Mouse (Mus musculus): ENCODE data around the gene Rrad. TPM values are rescaled to one million over a fixed set of nuclear protein-coding genes. Genes with fewer than 3 reads are reported as not detected.

Gene Rrad
- polyA plus RNA-seq, 1 experiment from 2014 or later = 14.5 TPM

- 92% methylated on average over 6 of the region's 6 CpGs for WGBS
- Histone ChIP-seq H3K9me3 (ENCODE audit: control insufficient read depth, low read length) (no peaks in the 10 kb centered on the region), H3K36me3 (ENCODE audit: control insufficient read depth, insufficient read depth, low read length) (peaks cover 11% of the 10 kb centered on the region; the same call in 1 of the 2 replicates), H3K4me2 (replicated peaks; ENCODE audit: low read depth, low read length) (no peak overlapping the region), H3K9ac (ENCODE audit: low read depth, low read length) (no peak overlapping the region), H3K4me1 (ENCODE audit: control insufficient read depth, insufficient read depth, low read length) (peaks cover 15% of the 10 kb centered on the region), H3K27ac (ENCODE audit: low read depth, low read length) (no peak overlapping the region), H3K27me3 (ENCODE audit: control insufficient read depth, insufficient read depth, low read length) (no peaks in the 10 kb centered on the region), H3K4me3 (ENCODE audit: low read length) (no peak overlapping the region)
- no peak for ATAC-seq (ENCODE audit: low FRiP score, low TSS enrichment)
Observed at GRCm38 (mm10) chr8:104638010-104638409, 6.9 kb upstream of the Rrad start.

- H3K36me3 ChIP-seq (ENCODE audit: control insufficient read depth, insufficient read depth, low read length) = peaks cover 11% of the 10 kb centered on the region; the same call in 1 of the 2 replicates
- H3K4me3 ChIP-seq (ENCODE audit: low read length) = no peak overlapping the region
- H3K4me1 ChIP-seq (ENCODE audit: control insufficient read depth, insufficient read depth, low read length) = peaks cover 18% of the 10 kb centered on the region
- H3K9ac ChIP-seq (ENCODE audit: low read depth, low read length) = no peak overlapping the region
- no peak for ATAC-seq (ENCODE audit: low FRiP score, low TSS enrichment)
- no peaks in the 10 kb centered on the region for H3K9me3 ChIP-seq (ENCODE audit: control insufficient read depth, low read length)
- no peaks in the 10 kb centered on the region; the same call in 1 of the 2 replicates for H3K27me3 ChIP-seq (ENCODE audit: control insufficient read depth, insufficient read depth, low read length)
- WGBS = 88% methylated on average over 3 of the region's 3 CpGs
- no peak overlapping the region for H3K27ac ChIP-seq (ENCODE audit: low read depth, low read length)
- H3K4me2 ChIP-seq (replicated peaks; ENCODE audit: low read depth, low read length) = no peak overlapping the region
Observed at GRCm38 (mm10) chr8:104635004-104635710, 4.0 kb upstream of the Rrad start.

DNA sequence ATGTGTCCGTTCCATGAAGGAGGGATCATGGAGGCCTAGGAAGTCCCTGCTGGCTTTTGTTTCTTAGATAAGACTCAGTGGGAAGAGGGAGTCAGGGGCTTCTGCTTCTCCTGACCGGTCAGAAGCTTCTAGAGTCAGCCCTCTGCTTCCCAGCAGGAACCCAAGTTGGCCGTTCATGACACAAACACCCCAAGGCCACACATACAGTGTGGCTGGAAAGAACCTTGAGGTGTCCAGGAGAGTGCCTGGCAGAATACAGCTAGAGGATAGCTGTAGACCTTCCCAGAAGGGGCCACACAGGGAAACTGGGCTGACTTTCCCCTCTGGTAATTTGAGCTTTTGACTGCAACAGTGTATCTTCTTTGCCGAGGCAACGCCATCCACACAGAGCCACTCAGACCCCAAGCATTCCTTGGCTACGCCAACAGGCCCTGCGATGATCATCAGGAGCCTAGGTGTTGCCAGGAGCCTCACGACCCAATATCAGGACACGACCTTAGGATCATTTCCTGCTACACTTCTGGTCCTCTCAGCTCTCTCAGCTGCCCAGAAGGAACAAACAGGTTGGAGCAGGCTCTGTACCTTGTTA lies 2.1 kb upstream of the Rrad start:
- peaks cover 5% of the 10 kb centered on the region for H3K27me3 ChIP-seq (ENCODE audit: control insufficient read depth, insufficient read depth, low read length)
- WGBS = 47% methylated on average over 9 of the region's 9 CpGs
- no peak overlapping the region for H3K9ac ChIP-seq (ENCODE audit: low read depth, low read length)
- no peaks in the 10 kb centered on the region for H3K9me3 ChIP-seq (ENCODE audit: control insufficient read depth, low read length)
- H3K4me2 ChIP-seq (replicated peaks; ENCODE audit: low read depth, low read length) = no peak overlapping the region
- H3K36me3 ChIP-seq (ENCODE audit: control insufficient read depth, insufficient read depth, low read length) = no peaks in the 10 kb centered on the region; the same call in 1 of the 2 replicates
- H3K4me3 ChIP-seq (ENCODE audit: low read length) = no peak overlapping the region
- no peak overlapping the region for H3K27ac ChIP-seq (ENCODE audit: low read depth, low read length)
- no peak for ATAC-seq (ENCODE audit: low FRiP score, low TSS enrichment)
- peaks cover 17% of the 10 kb centered on the region for H3K4me1 ChIP-seq (ENCODE audit: control insufficient read depth, insufficient read depth, low read length)

GRCm38 (mm10) chr8:104632486-104632885 lies 1.4 kb upstream of the Rrad start:
- H3K36me3 ChIP-seq (ENCODE audit: control insufficient read depth, insufficient read depth, low read length) = no peaks in the 10 kb centered on the region; the same call in 1 of the 2 replicates
- H3K27ac ChIP-seq (ENCODE audit: low read depth, low read length) = no peak overlapping the region
- no peak for ATAC-seq (ENCODE audit: low FRiP score, low TSS enrichment)
- 69% methylated on average over 6 of the region's 6 CpGs for WGBS
- no peak overlapping the region for H3K9ac ChIP-seq (ENCODE audit: low read depth, low read length)
- H3K4me3 ChIP-seq (ENCODE audit: low read length) = no peak overlapping the region
- H3K4me1 ChIP-seq (ENCODE audit: control insufficient read depth, insufficient read depth, low read length) = peaks cover 17% of the 10 kb centered on the region
- no peaks in the 10 kb centered on the region for H3K9me3 ChIP-seq (ENCODE audit: control insufficient read depth, low read length)
- H3K4me2 ChIP-seq (replicated peaks; ENCODE audit: low read depth, low read length) = no peak overlapping the region
- peaks cover 5% of the 10 kb centered on the region for H3K27me3 ChIP-seq (ENCODE audit: control insufficient read depth, insufficient read depth, low read length)

GRCm38 (mm10) chr8:104631975-104632374 lies 848 bp upstream of the Rrad start:
- 25% methylated on average over 5 of the region's 5 CpGs for WGBS
- Histone ChIP-seq H3K27me3 (ENCODE audit: control insufficient read depth, insufficient read depth, low read length) (peaks cover 5% of the 10 kb centered on the region), H3K4me1 (ENCODE audit: control insufficient read depth, insufficient read depth, low read length) (peaks cover 17% of the 10 kb centered on the region), H3K4me3 (ENCODE audit: low read length) (no peak overlapping the region), H3K9ac (ENCODE audit: low read depth, low read length) (no peak overlapping the region; the same call in 1 of the 2 replicates), H3K4me2 (replicated peaks; ENCODE audit: low read depth, low read length) (0 out of 2 replicates have a peak overlapping the region, but pooled peaks have one; percentile 61), H3K9me3 (ENCODE audit: control insufficient read depth, low read length) (no peaks in the 10 kb centered on the region), H3K27ac (ENCODE audit: low read depth, low read length) (no peak overlapping the region), H3K36me3 (ENCODE audit: control insufficient read depth, insufficient read depth, low read length) (no peaks in the 10 kb centered on the region; the same call in 1 of the 2 replicates)
- ATAC-seq (ENCODE audit: low FRiP score, low TSS enrichment) = no peak

DNA sequence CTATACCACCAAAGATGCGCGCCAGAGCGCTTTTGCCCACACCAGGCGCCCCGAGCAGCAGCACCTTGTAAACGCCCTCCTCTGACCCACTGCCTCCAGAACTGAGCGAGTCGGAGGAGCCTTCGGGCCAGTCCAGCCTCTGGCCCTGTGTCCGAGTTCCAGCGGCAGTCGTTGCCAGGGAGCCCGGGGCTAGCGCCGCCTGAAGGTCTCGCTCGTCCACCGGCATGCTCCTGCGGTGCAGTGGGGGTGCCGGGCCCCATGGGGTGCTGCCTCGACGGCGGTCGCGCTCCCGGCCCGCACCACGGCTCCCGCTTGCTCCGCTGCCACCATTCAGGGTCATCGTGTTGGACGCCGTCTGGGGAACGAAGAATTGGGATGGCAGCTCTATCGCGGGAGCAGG lies 553 bp downstream of the Rrad start:
- Histone ChIP-seq H3K9ac (ENCODE audit: low read depth, low read length) (peak overlapping the region; percentile 35; the same call in 1 of the 2 replicates), H3K36me3 (ENCODE audit: control insufficient read depth, insufficient read depth, low read length) (no peaks in the 10 kb centered on the region; the same call in 1 of the 2 replicates), H3K4me3 (ENCODE audit: low read length) (peak overlapping the region; percentile 41), H3K27me3 (ENCODE audit: control insufficient read depth, insufficient read depth, low read length) (peaks cover 5% of the 10 kb centered on the region), H3K9me3 (ENCODE audit: control insufficient read depth, low read length) (no peaks in the 10 kb centered on the region), H3K4me2 (replicated peaks; ENCODE audit: low read depth, low read length) (peak overlapping the region; percentile 61), H3K4me1 (ENCODE audit: control insufficient read depth, insufficient read depth, low read length) (peaks cover 19% of the 10 kb centered on the region), H3K27ac (ENCODE audit: low read depth, low read length) (no peak overlapping the region)
- peak; percentile 28; the same call in 1 of the 2 replicates for ATAC-seq (ENCODE audit: low FRiP score, low TSS enrichment)
- 1% methylated on average over 33 of the region's 36 CpGs for WGBS

- no peak overlapping the region for H3K9ac ChIP-seq (ENCODE audit: low read depth, low read length)
- H3K9me3 ChIP-seq (ENCODE audit: control insufficient read depth, low read length) = no peaks in the 10 kb centered on the region
- no peak for ATAC-seq (ENCODE audit: low FRiP score, low TSS enrichment)
Observed at GRCm38 (mm10) chr8:104630111-104630479, 1.0 kb downstream of the Rrad start.

DNA sequence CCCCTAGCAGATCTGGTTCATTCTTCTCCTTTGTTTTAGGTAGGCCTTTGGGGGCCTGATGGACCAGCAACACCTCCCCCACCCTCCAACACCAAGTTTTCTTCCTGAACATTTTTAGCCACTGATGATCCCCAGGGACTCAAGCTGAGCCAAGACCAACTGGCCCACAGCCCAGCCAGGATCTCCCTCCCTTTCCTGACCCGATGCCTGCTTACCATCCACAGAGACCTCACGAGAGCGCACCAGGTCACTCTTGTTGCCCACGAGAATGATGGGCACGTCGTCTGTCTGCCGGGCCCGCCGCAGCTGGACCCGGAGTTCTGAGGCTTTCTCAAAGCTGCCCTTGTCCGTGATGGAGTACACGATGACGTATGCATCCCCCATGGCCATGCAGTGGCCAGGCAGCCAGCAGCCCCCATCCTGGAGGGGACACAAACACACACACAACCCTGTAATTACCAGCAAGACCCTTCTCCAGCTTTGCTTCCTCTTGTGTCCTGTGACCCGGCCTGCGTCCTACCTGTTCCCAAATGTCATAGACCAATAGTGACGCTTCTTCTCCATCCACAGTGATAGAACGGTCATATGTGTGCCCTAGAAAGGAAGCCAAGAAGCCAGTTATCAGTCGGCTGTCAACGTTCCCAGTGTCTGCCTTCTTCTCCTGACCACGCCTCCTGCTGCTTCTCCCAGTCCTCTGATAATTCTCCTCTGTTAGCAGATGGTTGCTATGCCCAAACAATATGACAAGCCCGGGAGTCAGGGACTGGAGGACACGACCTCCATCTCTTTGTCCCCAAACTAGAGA lies 1.6 kb downstream of the Rrad start:
- ATAC-seq (ENCODE audit: low FRiP score, low TSS enrichment) = no peak
- Histone ChIP-seq H3K4me2 (replicated peaks; ENCODE audit: low read depth, low read length) (peak overlapping the region; percentile 2; the same call in 1 of the 2 replicates), H3K36me3 (ENCODE audit: control insufficient read depth, insufficient read depth, low read length) (no peaks in the 10 kb centered on the region), H3K27me3 (ENCODE audit: control insufficient read depth, insufficient read depth, low read length) (peaks cover 5% of the 10 kb centered on the region), H3K9me3 (ENCODE audit: control insufficient read depth, low read length) (no peaks in the 10 kb centered on the region), H3K4me3 (ENCODE audit: low read length) (no peak overlapping the region), H3K27ac (ENCODE audit: low read depth, low read length) (no peak overlapping the region), H3K9ac (ENCODE audit: low read depth, low read length) (no peak overlapping the region), H3K4me1 (ENCODE audit: control insufficient read depth, insufficient read depth, low read length) (peaks cover 19% of the 10 kb centered on the region)
- 76% methylated on average over 22 of the region's 22 CpGs for WGBS

More at GRCm38 (mm10) chr8:104630111-104630479, 1.0 kb downstream of the Rrad start:
- Histone ChIP-seq H3K27me3 (ENCODE audit: control insufficient read depth, insufficient read depth, low read length) (peaks cover 5% of the 10 kb centered on the region), H3K4me2 (replicated peaks; ENCODE audit: low read depth, low read length) (peak overlapping the region; percentile 61), H3K36me3 (ENCODE audit: control insufficient read depth, insufficient read depth, low read length) (no peaks in the 10 kb centered on the region), H3K4me1 (ENCODE audit: control insufficient read depth, insufficient read depth, low read length) (peaks cover 19% of the 10 kb centered on the region), H3K27ac (ENCODE audit: low read depth, low read length) (no peak overlapping the region), H3K4me3 (ENCODE audit: low read length) (peak overlapping the region; percentile 41)
- WGBS = 37% methylated on average over 8 of the region's 8 CpGs
